25 mouse cellular contexts compared by ENCODE assay signal in genomic region chr8:46318802-46319201, GRCm38 (mm10). TPM values are rescaled to one million over a fixed set of nuclear protein-coding genes. Genes with fewer than 3 reads are reported as not detected.
A peak's percentile ranks its signal among the peaks of the same experiment; 100 is the strongest.
DNase-seq lines count a peak whose midpoint lies in the region; ATAC-seq and TF ChIP-seq lines count a peak whose summit lies in the region.
"Had no signal": no experiment of that assay in that cellular context is flagged by ENCODE, and none has a peak within 500 bp of the region (broad histone marks: within the 10 kb centered on the region; RNA-seq: fewer than 3 reads in every experiment).

No protein-coding gene starts in this region.

- no peak for TF ChIP-seq EP300 in liver, postnatal 0 days (IDR thresholded peaks at IDR 0.05; ENCODE audit: low read depth)

- 80% methylated on average over 5 of the region's 5 CpGs for WGBS in liver, postnatal 0 days (ENCODE audit: insufficient replicate concordance)
- 93% methylated on average over 5 of the region's 5 CpGs for WGBS in hindbrain, embryonic 13.5 days

- no peaks in the 10 kb centered on the region for H3K4me1 ChIP-seq in ES-E14 (ENCODE audit: control insufficient read depth in 2 of 2, insufficient read depth in 2 of 2, low read length in 2 of 2, poor library complexity in 1 of 2)
- H3K4me1 ChIP-seq in liver, postnatal 0 days (ENCODE audit: insufficient read depth) = no peaks in the 10 kb centered on the region; the same call in 1 of the 2 replicates
- H3K4me1 ChIP-seq in hindbrain, embryonic 13.5 days (replicated peaks) = 0 out of 2 replicates have a peak, but pooled peaks cover 3% of the 10 kb centered on the region
- H3K4me1 ChIP-seq: embryonic facial prominence, embryonic 15.5 days; forebrain, embryonic 10.5 days; forebrain, embryonic 12.5 days had no signal

- TF ChIP-seq CTCF in liver, postnatal 0 days (IDR thresholded peaks at IDR 0.05; ENCODE audit: low read depth) = no peak

- H3K9me3 ChIP-seq in ES-E14 (ENCODE audit: control insufficient read depth, insufficient read depth, low read depth, low read length) = no peaks in the 10 kb centered on the region
- H3K9me3 ChIP-seq in liver, postnatal 0 days (ENCODE audit: low read length) = no peaks in the 10 kb centered on the region
- no peaks in the 10 kb centered on the region for H3K9me3 ChIP-seq in hindbrain, embryonic 13.5 days
- H3K9me3 ChIP-seq: embryonic facial prominence, embryonic 13.5 days; embryonic facial prominence, embryonic 15.5 days; forebrain, embryonic 10.5 days; forebrain, embryonic 12.5 days had no signal

- no peak overlapping the region for H3K4me3 ChIP-seq in ES-E14 (ENCODE audit: insufficient read depth in 1 of 2, low read depth in 1 of 2, low read length in 2 of 2, poor library complexity in 1 of 2, severe bottlenecking in 1 of 2)
- no peak overlapping the region for H3K4me3 ChIP-seq in liver, postnatal 0 days (ENCODE audit: low read depth, low read length)
- no peak overlapping the region for H3K4me3 ChIP-seq in hindbrain, embryonic 13.5 days
- H3K4me3 ChIP-seq: embryonic facial prominence, embryonic 13.5 days; embryonic facial prominence, embryonic 15.5 days; erythroblast, embryonic 14.5 days; forebrain, embryonic 10.5 days; forebrain, embryonic 12.5 days had no signal

- in situ Hi-C loops in ES-E14 (cut with MboI; ENCODE audit: low sequenced_read_pairs in 2 of 2, unreplicated experiment in 2 of 2) = no loop called here

- no peak overlapping the region for H3K27ac ChIP-seq in ES-E14 (ENCODE audit: insufficient read depth, low read depth, low read length, poor library complexity, severe bottlenecking)
- H3K27ac ChIP-seq in liver, postnatal 0 days (ENCODE audit: low read depth) = no peak overlapping the region
- no peak overlapping the region for H3K27ac ChIP-seq in hindbrain, embryonic 13.5 days
- H3K27ac ChIP-seq: embryonic facial prominence, embryonic 13.5 days; embryonic facial prominence, embryonic 15.5 days; forebrain, embryonic 10.5 days; forebrain, embryonic 12.5 days had no signal

- no peak for ATAC-seq in liver, postnatal 0 days
- ATAC-seq in hindbrain, embryonic 13.5 days (ENCODE audit: low FRiP score) = no peak
- ATAC-seq: forebrain, embryonic 14.5 days; forebrain, embryonic 16.5 days had no signal

- no peaks in the 10 kb centered on the region for H3K36me3 ChIP-seq in ES-E14 (ENCODE audit: control insufficient read depth, insufficient read depth, low read length, poor library complexity, severe bottlenecking)
- H3K36me3 ChIP-seq in liver, postnatal 0 days (replicated peaks; ENCODE audit: insufficient read depth, low read length) = no peaks in the 10 kb centered on the region
- no peaks in the 10 kb centered on the region for H3K36me3 ChIP-seq in hindbrain, embryonic 13.5 days
- H3K36me3 ChIP-seq: embryonic facial prominence, embryonic 13.5 days; embryonic facial prominence, embryonic 15.5 days; forebrain, embryonic 10.5 days; forebrain, embryonic 12.5 days had no signal

- H3K4me2 ChIP-seq in liver, postnatal 0 days (ENCODE audit: low read depth, low read length) = no peak overlapping the region
- no peak overlapping the region for H3K4me2 ChIP-seq in hindbrain, embryonic 13.5 days
- H3K4me2 ChIP-seq: embryonic facial prominence, embryonic 13.5 days; embryonic facial prominence, embryonic 15.5 days; forebrain, embryonic 12.5 days had no signal

- H3K27me3 ChIP-seq in liver, postnatal 0 days (ENCODE audit: insufficient read depth, low read length) = no peaks in the 10 kb centered on the region
- H3K27me3 ChIP-seq in hindbrain, embryonic 13.5 days = no peaks in the 10 kb centered on the region
- H3K27me3 ChIP-seq: embryonic facial prominence, embryonic 13.5 days; embryonic facial prominence, embryonic 15.5 days; forebrain, embryonic 12.5 days had no signal

- DNase-seq in 3T3-L1 (ENCODE audit: low read depth, low spot score) (peak; percentile 42), 416B (ENCODE audit: low read depth) (peak; percentile 35), ES-E14 (ENCODE audit: low read depth, low spot score) (no peak), NIH3T3 (ENCODE audit: low read depth) (peak; percentile 8)
- no peak for DNase-seq in liver, postnatal 0 days
- DNase-seq in spleen, postnatal 4 days (ENCODE audit: low spot score in 2 of 2) = no peak
- DNase-seq: adrenal gland, postnatal 10 days; adrenal gland, postnatal 25 days; cerebellum, adult 11 months; cerebellum, adult 18-20 months; cerebellum, adult 8-10 months; cerebellum, adult 9-11 months; cerebellum, postnatal 14 days; cerebellum, postnatal 36 days; embryo, embryonic 11 days had no signal

- no peak overlapping the region for H3K9ac ChIP-seq in ES-E14 (ENCODE audit: insufficient read depth, low read depth, low read length, poor library complexity, severe bottlenecking)
- no peak overlapping the region for H3K9ac ChIP-seq in liver, postnatal 0 days (replicated peaks)
- no peak overlapping the region for H3K9ac ChIP-seq in hindbrain, embryonic 13.5 days
- H3K9ac ChIP-seq: embryonic facial prominence, embryonic 13.5 days; embryonic facial prominence, embryonic 15.5 days; forebrain, embryonic 12.5 days had no signal

TF ChIP-seq in ES-E14, 5 proteins besides CTCF, POLR2A, EP300 and RAD21:
- no peak for TF ChIP-seq ZNF384 (IDR thresholded peaks at IDR 0.05; ENCODE audit: low read depth, low read length)
- TF ChIP-seq HCFC1 (IDR thresholded peaks at IDR 0.05; ENCODE audit: borderline replicate concordance, insufficient read depth, low read length) = no peak
- TF ChIP-seq MAFK (IDR thresholded peaks at IDR 0.05; ENCODE audit: insufficient read depth, low read depth, low read length) = peak; percentile 79

RNA-seq across cellular contexts. Expression of gene Helt, which starts 24.3 kb away (rescaled TPM):
- not detected in 2 replicates for total RNA-seq in ES-E14 (2012; rRNA removed)
- polyA plus RNA-seq in liver, postnatal 0 days (2015; fragmentation: Nextera tagmentation; extraction: Ambion mirVana) = not detected in 2 replicates
- polyA plus RNA-seq in hindbrain, embryonic 13.5 days (2015; fragmentation: Nextera tagmentation; extraction: Ambion mirVana) = 1.8 and 1.9 TPM in 2 replicates
- total RNA-seq: adrenal gland, postnatal 10 days; adrenal gland, postnatal 25 days; common myeloid progenitor, adult 5-6 weeks had no signal
- polyA plus RNA-seq: C2C12; embryonic facial prominence, embryonic 13.5 days; erythroblast, embryonic 14.5 days had no signal

Comparison
In these comparisons a context has a peak if more than half of its experiments do, and no peak if none do; other contexts are left out.
1. DNase-seq: peak in 3T3-L1 (single experiment), 416B (single experiment) and NIH3T3 (single experiment); none in ES-E14 (single experiment), liver, postnatal 0 days (single experiment) and spleen, postnatal 4 days (0 of 2).